Mouse (Mus musculus) heart, embryonic 11.5 days (tissue): Measurements from ENCODE around the gene Pknox1. TPM values are rescaled to one million over a fixed set of nuclear protein-coding genes. Genes with fewer than 3 reads are reported as not detected.

Experiments used
- ATAC-seq: fragments of 200-750 bp; cut with Nextera tagmentation; replicated peaks from 2 replicates; pipeline ENCODE4 v1.8.0; 2017; ENCODE audit warnings: moderate library complexity; ENCODE audit not compliant: insufficient number of reproducible peaks, low FRiP score, low TSS enrichment
- H3K27ac ChIP-seq: fragments of 300-500 bp; sonication (generic); 2 replicates; pipeline ENCODE4 v1.5.1; 2014; ENCODE audit warnings: mild to moderate bottlenecking, low read depth, low read length
- H3K27me3 ChIP-seq: fragments of 300-500 bp; sonication (generic); 2 replicates; pipeline ENCODE4 v1.6.1; 2014; ENCODE audit warnings: mild to moderate bottlenecking, low read length, mixed read lengths; ENCODE audit not compliant: control insufficient read depth, insufficient read depth
- H3K36me3 ChIP-seq: fragments of 300-500 bp; sonication (generic); 2 replicates; pipeline ENCODE4 v1.6.1; 2014; ENCODE audit warnings: mild to moderate bottlenecking, low read length, moderate library complexity, mixed read lengths; ENCODE audit not compliant: control insufficient read depth, insufficient read depth
- H3K4me1 ChIP-seq: fragments of 300-500 bp; sonication (generic); 2 replicates; pipeline ENCODE4 v1.6.1; 2014; ENCODE audit warnings: low read length; ENCODE audit not compliant: control insufficient read depth, insufficient read depth
- H3K4me2 ChIP-seq: fragments of 300-500 bp; sonication (generic); 2 replicates; pipeline ENCODE4 v1.6.1; 2014; ENCODE audit warnings: mild to moderate bottlenecking, moderate library complexity
- H3K4me3 ChIP-seq: fragments of 300-500 bp; sonication (generic); 2 replicates; pipeline ENCODE4 v1.5.1; 2014; ENCODE audit warnings: low read depth, low read length
- H3K9ac ChIP-seq: fragments of 300-500 bp; sonication (generic); 2 replicates; pipeline ENCODE4 v1.6.1; 2014; ENCODE audit warnings: mild to moderate bottlenecking, low read depth, low read length, moderate library complexity
- H3K9me3 ChIP-seq: fragments of 300-500 bp; sonication (generic); replicated peaks from 2 replicates; pipeline ENCODE4 v1.6.1; 2016; ENCODE audit warnings: low read length; ENCODE audit not compliant: control insufficient read depth
- WGBS: fragments of 180-500 bp; shearing (Covaris S2); extraction: QIAGEN DNeasy Blood & Tissue Kit; methylation state at CpG from one replicate; pipeline ENCODE4 v1.1.7; 2014; ENCODE audit not compliant: insufficient replicate concordance; 5-methylcytosine and 5-hydroxymethylcytosine counted together
- polyA plus RNA-seq: library from polyadenylated mRNA; unstranded; fragments of >200 nt; fragmentation: Nextera tagmentation; extraction: Ambion mirVana; gene quantifications from 2 replicates; pipeline ENCODE4 v1.2.1, GENCODE M21; 2014

Pknox1 gene
- 19.8 and 20.4 TPM in 2 replicates for polyA plus RNA-seq

GRCm38 (mm10) chr17:31564015-31564857 is at the start of gene Pknox1:
Pknox1 (plus strand) TSS chr17:31564734.
- Histone ChIP-seq H3K36me3 (no peaks in the 10 kb centered on the region), H3K9ac (peak within 1 kb of the TSS; percentile 91), H3K27me3 (no peaks in the 10 kb centered on the region), H3K27ac (peak within 1 kb of the TSS; percentile 98), H3K4me2 (peak within 1 kb of the TSS; percentile 79), H3K9me3 (no peaks in the 10 kb centered on the region), H3K4me1 (peaks cover 26% of the 10 kb centered on the region), H3K4me3 (peak within 1 kb of the TSS; percentile 93)
- ATAC-seq = peak; percentile 95
- WGBS = 0% methylated on average over 43 of the region's 72 CpGs

- 1% methylated on average over 7 of the region's 7 CpGs for WGBS
- ATAC-seq = peak; percentile 35; the same call in 1 of the 2 replicates
- peak overlapping the region; percentile 97 for H3K4me3 ChIP-seq
- peak overlapping the region; percentile 10; the same call in 1 of the 2 replicates for H3K27ac ChIP-seq
- peak overlapping the region; percentile 81 for H3K4me2 ChIP-seq
- H3K4me1 ChIP-seq = peaks cover 7% of the 10 kb centered on the region; the same call in 1 of the 2 replicates
- peak overlapping the region; percentile 52; the same call in 1 of the 2 replicates for H3K9ac ChIP-seq
- no peaks in the 10 kb centered on the region for H3K27me3 ChIP-seq
- H3K36me3 ChIP-seq = peaks cover 6% of the 10 kb centered on the region; the same call in 1 of the 2 replicates
- no peaks in the 10 kb centered on the region for H3K9me3 ChIP-seq
Observed at GRCm38 (mm10) chr17:31519344-31519945, 45.1 kb upstream of the Pknox1 start.

- peak; percentile 96 for ATAC-seq
- Histone ChIP-seq H3K4me3 (peak within 1 kb of the TSS; percentile 97), H3K27ac (peak within 1 kb of the TSS; percentile 71), H3K36me3 (peaks cover 7% of the 10 kb centered on the region; the same call in 1 of the 2 replicates), H3K27me3 (no peaks in the 10 kb centered on the region), H3K9ac (peak within 1 kb of the TSS; percentile 87), H3K9me3 (no peaks in the 10 kb centered on the region), H3K4me2 (peak within 1 kb of the TSS; percentile 81), H3K4me1 (peaks cover 7% of the 10 kb centered on the region; the same call in 1 of the 2 replicates)
- WGBS = under 1% methylated on average over 45 of the region's 45 CpGs
Observed at GRCm38 (mm10) chr17:31519946-31520838, 44.3 kb upstream of the Pknox1 start, which contains the start of the genes Wdr4 and Ndufv3. Wdr4 (minus strand) TSS chr17:31519980. Ndufv3 (plus strand) TSS chr17:31520115.

- Histone ChIP-seq H3K9ac (peak overlapping the region; percentile 87), H3K4me2 (peak overlapping the region; percentile 81), H3K4me3 (peak overlapping the region; percentile 97), H3K27ac (peak overlapping the region; percentile 41; the same call in 1 of the 2 replicates), H3K27me3 (no peaks in the 10 kb centered on the region), H3K36me3 (peaks cover 12% of the 10 kb centered on the region; the same call in 1 of the 2 replicates), H3K4me1 (peaks cover 7% of the 10 kb centered on the region; the same call in 1 of the 2 replicates), H3K9me3 (no peaks in the 10 kb centered on the region)
- whole genome bisulfite sequencing = 14% methylated on average over 3 of the region's 3 CpGs
- no peak for ATAC-seq
Observed at GRCm38 (mm10) chr17:31520895-31521294, 43.6 kb upstream of the Pknox1 start.

GRCm38 (mm10) chr17:31521948-31522347 is 42.6 kb upstream of the Pknox1 start:
- peaks cover 12% of the 10 kb centered on the region; the same call in 1 of the 2 replicates for H3K36me3 ChIP-seq
- WGBS = 87% methylated on average over 6 of the region's 6 CpGs
- H3K9ac ChIP-seq = no peak overlapping the region

GRCm38 (mm10) chr17:31525114-31525513 is 39.4 kb upstream of the Pknox1 start:
- ATAC-seq = no peak
- Histone ChIP-seq H3K4me3 (no peak overlapping the region), H3K27ac (no peak overlapping the region), H3K36me3 (peaks cover 28% of the 10 kb centered on the region), H3K27me3 (no peaks in the 10 kb centered on the region), H3K4me1 (peaks cover 7% of the 10 kb centered on the region; the same call in 1 of the 2 replicates), H3K9ac (no peak overlapping the region), H3K4me2 (no peak overlapping the region), H3K9me3 (no peaks in the 10 kb centered on the region)
- 92% methylated on average over 4 of the region's 4 CpGs for WGBS

More at GRCm38 (mm10) chr17:31521948-31522347, 42.6 kb upstream of the Pknox1 start:
- H3K9me3 ChIP-seq = no peaks in the 10 kb centered on the region
- no peak overlapping the region for H3K27ac ChIP-seq
- H3K4me1 ChIP-seq = peaks cover 7% of the 10 kb centered on the region; the same call in 1 of the 2 replicates
- no peak overlapping the region for H3K4me2 ChIP-seq
- no peak overlapping the region for H3K4me3 ChIP-seq
- ATAC-seq = no peak
- H3K27me3 ChIP-seq = no peaks in the 10 kb centered on the region

- Histone ChIP-seq H3K9ac (no peak overlapping the region), H3K4me1 (peaks cover 7% of the 10 kb centered on the region; the same call in 1 of the 2 replicates), H3K27me3 (no peaks in the 10 kb centered on the region), H3K4me2 (no peak overlapping the region), H3K36me3 (peaks cover 28% of the 10 kb centered on the region), H3K27ac (no peak overlapping the region), H3K9me3 (no peaks in the 10 kb centered on the region), H3K4me3 (no peak overlapping the region)
- ATAC-seq = no peak
- WGBS = 97% methylated on average over 3 of the region's 3 CpGs
Observed at GRCm38 (mm10) chr17:31525816-31526215, 38.7 kb upstream of the Pknox1 start.
